Mouse (Mus musculus): ENCODE data around the gene Ttll2.
A peak's percentile ranks its signal among the peaks of the same experiment; 100 is the strongest.
"Not testable (repeated sequence)": the region's sequence is repeated elsewhere in the genome, so short reads cannot be mapped to it uniquely, and the experiment has no call there.

The Ttll2 gene

DNA sequence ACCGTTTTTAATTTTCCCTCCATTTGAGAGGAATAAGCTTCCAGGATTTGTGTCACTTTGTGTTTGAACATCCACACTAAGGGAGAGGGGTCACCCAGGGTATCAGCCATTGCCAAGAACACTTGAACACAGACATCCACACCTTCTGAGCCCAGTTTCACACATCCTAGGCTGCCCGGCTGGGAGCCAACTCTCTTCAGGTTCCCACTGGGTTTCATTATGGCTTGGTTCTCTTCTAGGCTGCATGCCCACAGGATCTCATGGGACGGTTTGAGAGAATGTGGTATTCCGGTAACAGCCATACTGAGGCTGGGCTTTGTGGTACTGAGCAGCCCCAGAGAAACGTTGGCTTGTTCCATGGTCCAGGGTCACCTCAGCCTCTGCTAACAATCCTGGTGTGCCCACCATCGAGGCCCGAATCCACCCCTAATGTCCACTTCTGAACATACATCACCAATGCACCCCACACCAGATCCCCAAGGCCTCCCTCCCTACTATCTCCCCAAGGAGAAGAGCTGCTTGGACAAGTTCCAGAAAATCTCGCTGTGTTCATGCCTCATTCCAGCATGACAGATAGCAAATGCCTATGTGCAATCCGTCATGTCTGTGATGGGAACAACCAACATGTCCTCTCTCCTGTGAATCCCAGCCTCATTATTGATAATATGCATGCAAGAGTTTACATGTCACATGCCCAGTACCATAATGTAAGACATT lies 8.4 kb upstream of the Ttll2 start:
- DNase-seq (ENCODE audit: low spot score): not testable (repeated sequence)

DNA sequence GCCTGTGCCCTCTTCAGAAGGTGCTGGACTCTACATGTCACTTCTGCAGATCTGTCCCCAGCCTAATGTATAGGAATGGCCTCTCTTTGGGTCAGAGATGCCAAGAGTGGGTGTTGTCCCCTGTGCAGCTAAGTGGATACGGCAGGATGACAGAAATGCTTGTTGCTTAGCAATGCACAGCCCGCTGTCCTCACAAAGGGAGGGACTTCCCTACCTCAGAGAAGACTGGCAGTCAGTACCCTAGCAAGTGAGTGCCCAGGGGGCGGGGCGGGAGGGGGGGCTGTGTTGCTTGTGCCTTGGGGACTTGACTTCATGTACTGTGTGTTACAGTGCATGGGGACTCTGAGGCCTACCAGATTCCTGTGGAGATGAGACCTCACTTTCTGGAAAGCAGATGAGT lies 7.3 kb upstream of the Ttll2 start:
- not testable (repeated sequence) for DNase-seq (ENCODE audit: low spot score)

DNA sequence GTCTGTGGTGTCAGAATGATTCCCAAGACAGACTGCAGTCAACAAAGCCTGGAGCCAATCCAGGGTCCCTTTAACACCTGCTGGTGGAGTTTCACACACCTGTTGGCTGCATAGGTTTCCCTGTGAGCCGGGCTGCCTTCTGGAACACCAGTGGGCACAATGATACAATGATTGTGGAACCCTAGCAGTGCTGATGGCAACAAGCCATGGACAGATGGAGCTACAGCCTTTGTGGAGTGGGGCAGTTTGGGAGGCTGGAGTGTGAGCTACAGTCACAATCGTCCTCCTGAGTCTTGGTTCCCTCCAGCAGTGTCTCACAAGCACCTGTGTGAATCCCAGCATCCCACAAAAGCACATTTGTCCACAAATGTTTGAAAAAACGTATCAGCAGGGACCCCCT lies 3.7 kb downstream of the Ttll2 start:
- not testable (repeated sequence) for DNase-seq (ENCODE audit: low spot score)

- not testable (repeated sequence) for DNase-seq (ENCODE audit: low spot score)
These were observed 15.1 kb downstream of the Ttll2 start for GRCm38 (mm10) chr17:7337381-7337780.

DNA sequence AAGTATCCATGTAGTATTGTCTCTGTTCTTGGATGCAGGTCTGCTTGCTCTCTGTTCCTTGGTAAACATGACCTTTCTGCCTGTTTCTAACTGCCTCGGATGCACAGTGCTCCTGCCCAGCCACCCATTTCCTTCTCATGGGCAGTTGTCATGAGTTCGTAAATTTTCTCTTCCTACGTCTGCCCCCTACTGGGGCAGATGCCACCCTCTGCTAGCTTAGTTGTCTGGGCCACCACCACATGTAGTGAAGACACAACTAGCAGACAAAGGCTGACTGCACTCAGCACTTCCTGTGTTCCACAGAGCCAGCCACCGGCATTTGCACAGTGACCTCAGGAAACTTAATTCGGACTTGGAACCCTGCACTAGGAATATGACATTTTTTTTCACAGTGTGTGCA lies 19.8 kb downstream of the Ttll2 start:
- DNase-seq (ENCODE audit: low spot score): not testable (repeated sequence)

- DNase-seq (ENCODE audit: low spot score): not testable (repeated sequence)
These were observed 26.1 kb downstream of the Ttll2 start for GRCm38 (mm10) chr17:7326415-7326814.

GRCm38 (mm10) chr17:7324346-7324745 lies 28.1 kb downstream of the Ttll2 start, which contains the start of gene Tcp10a:
Gene Tcp10a (plus strand): TSS chr17:7324646.
- not testable (repeated sequence) for DNase-seq (ENCODE audit: low spot score)

DNA sequence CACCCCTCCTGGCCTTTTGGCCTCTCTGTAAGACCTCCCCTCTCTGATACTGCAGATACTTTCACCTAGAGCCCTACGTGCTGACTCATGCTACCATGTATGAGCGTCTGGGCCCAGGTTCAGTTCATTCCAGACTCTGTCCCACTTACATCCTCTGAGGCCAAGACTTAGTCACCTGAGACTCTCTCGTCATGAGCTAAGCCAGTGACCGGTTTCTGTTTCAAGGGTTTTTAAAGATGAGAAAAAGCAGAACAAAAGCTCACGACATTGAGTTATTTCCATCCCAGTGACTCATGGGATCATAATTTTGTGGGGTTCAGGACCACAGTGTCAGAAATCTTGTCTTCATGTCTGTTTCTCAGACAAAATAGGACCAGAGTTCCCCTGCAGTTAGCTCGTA lies 32.7 kb downstream of the Ttll2 start:
- not testable (repeated sequence) for DNase-seq (ENCODE audit: low spot score)

DNA sequence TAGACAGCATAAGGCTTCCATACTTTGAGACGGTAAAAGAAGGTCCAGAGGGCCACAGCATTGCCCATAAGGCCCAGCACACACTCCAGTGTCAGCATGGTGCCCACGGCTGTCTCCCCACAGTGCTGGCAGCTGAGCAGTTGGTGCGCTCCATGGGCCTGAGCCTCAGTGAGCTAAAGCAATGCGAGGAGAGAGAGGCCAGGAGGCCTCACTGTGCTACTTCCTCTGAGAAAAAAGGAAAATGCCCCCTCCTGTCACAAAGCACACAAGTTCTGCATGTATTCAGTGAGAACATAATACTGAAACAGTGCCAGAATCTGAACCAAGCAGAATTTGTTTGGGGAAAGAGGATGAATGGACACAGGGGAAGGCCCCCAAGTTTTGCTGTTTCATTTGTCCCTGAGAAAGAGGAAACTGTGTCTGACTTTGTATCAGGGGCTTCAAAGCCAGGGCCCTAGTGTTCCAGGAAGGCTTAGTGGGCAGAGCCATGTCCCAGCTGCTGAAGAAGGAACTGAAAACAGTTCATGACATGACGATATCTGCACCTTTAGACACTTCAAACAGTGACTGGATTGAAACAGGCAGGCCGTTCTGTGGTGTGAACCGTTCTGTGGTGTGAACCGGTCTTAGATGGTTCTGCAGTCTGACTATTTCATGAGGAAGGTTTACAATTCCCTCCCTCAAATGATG lies 36.7 kb downstream of the Ttll2 start:
- DNase-seq (ENCODE audit: low spot score): not testable (repeated sequence)

GRCm38 (mm10) chr17:7306278-7307196 lies 46.0 kb downstream of the Ttll2 start:
- peak; percentile 82 for DNase-seq (ENCODE audit: low spot score)

All from layer of hippocampus, adult 11-12 months (tissue).